Mouse (Mus musculus) cortical plate, adult 2 months (tissue): ENCODE data around the gene Gpr37l1. TPM values are rescaled to one million over a fixed set of nuclear protein-coding genes. Genes with fewer than 3 reads are reported as not detected.

Experiments used
- H3K27ac ChIP-seq: fragments of 200-500 bp; 2 replicates; pipeline ENCODE4 v1.5.1; 2012; ENCODE audit warnings: low read length, control low read depth, inconsistent platforms; ENCODE audit not compliant: insufficient read depth
- H3K4me1 ChIP-seq: fragments of 200-500 bp; 2 replicates; pipeline ENCODE4 v1.6.1; 2011; ENCODE audit warnings: low read length; ENCODE audit not compliant: control insufficient read depth, insufficient read depth
- H3K4me3 ChIP-seq: fragments of 200-500 bp; 2 replicates; pipeline ENCODE4 v1.5.1; 2011; ENCODE audit warnings: mild to moderate bottlenecking, low read length, control low read depth; ENCODE audit not compliant: insufficient read depth
- CTCF ChIP-seq: fragments of 200-500 bp; IDR thresholded peaks from 2 replicates; pipeline ENCODE4 v1.5.1; 2011; ENCODE audit warnings: mild to moderate bottlenecking, control low read depth, low read length; ENCODE audit not compliant: insufficient read depth; ENCODE audit errors: extremely low read depth
- POLR2A ChIP-seq: fragments of 200-500 bp; IDR thresholded peaks from 2 replicates; pipeline ENCODE4 v1.6.1; 2011; ENCODE audit warnings: mild to moderate bottlenecking, low read length, control low read depth; ENCODE audit not compliant: insufficient read depth; ENCODE audit errors: extremely low read depth
- polyA plus RNA-seq: library from polyadenylated mRNA; depleted of rRNA; stranded (reverse); fragments of >200 nt; gene quantifications from 2 replicates; pipeline ENCODE4 v1.2.3, GENCODE M21; 2012

Gpr37l1 gene
- polyA plus RNA-seq, 1 experiment: 331 TPM

- Histone ChIP-seq H3K27ac (no peak overlapping the region), H3K4me3 (no peak overlapping the region), H3K4me1 (no peaks in the 10 kb centered on the region)
- TF ChIP-seq CTCF: no peak
- TF ChIP-seq POLR2A: no peak
These were observed 14.6 kb upstream of the Gpr37l1 start for GRCm38 (mm10) chr1:135181880-135182623.

GRCm38 (mm10) chr1:135181275-135181674 lies 13.8 kb upstream of the Gpr37l1 start:
- Histone ChIP-seq H3K4me3 (no peak overlapping the region), H3K4me1 (no peaks in the 10 kb centered on the region), H3K27ac (no peak overlapping the region)
- TF ChIP-seq CTCF: no peak
- TF ChIP-seq POLR2A: no peak

- TF ChIP-seq CTCF (no peak), POLR2A (no peak)
- Histone ChIP-seq H3K27ac (no peak overlapping the region), H3K4me1 (no peaks in the 10 kb centered on the region), H3K4me3 (no peak overlapping the region)
These were observed 13.3 kb upstream of the Gpr37l1 start for GRCm38 (mm10) chr1:135180830-135181229.

- H3K27ac ChIP-seq: no peak overlapping the region
- no peak for TF ChIP-seq CTCF
- no peak for TF ChIP-seq POLR2A
- no peaks in the 10 kb centered on the region for H3K4me1 ChIP-seq
- no peak overlapping the region for H3K4me3 ChIP-seq
These were observed 11.4 kb upstream of the Gpr37l1 start for GRCm38 (mm10) chr1:135178863-135179262.

GRCm38 (mm10) chr1:135177724-135178123 lies 10.2 kb upstream of the Gpr37l1 start:
- Histone ChIP-seq H3K27ac (no peak overlapping the region), H3K4me1 (no peaks in the 10 kb centered on the region), H3K4me3 (no peak overlapping the region)
- no peak for TF ChIP-seq CTCF

- Histone ChIP-seq H3K27ac (no peak overlapping the region), H3K4me1 (no peaks in the 10 kb centered on the region; the same call in 1 of the 2 replicates), H3K4me3 (no peak overlapping the region)
- TF ChIP-seq POLR2A: no peak
- no peak for TF ChIP-seq CTCF
These were observed 7.7 kb upstream of the Gpr37l1 start for GRCm38 (mm10) chr1:135175176-135175575.

GRCm38 (mm10) chr1:135173311-135173710 lies 5.8 kb upstream of the Gpr37l1 start:
- no peak for TF ChIP-seq CTCF
- TF ChIP-seq POLR2A: no peak

GRCm38 (mm10) chr1:135171984-135172383 lies 4.5 kb upstream of the Gpr37l1 start:
- Histone ChIP-seq H3K27ac (no peak overlapping the region), H3K4me1 (no peaks in the 10 kb centered on the region; the same call in 1 of the 2 replicates), H3K4me3 (no peak overlapping the region)
- TF ChIP-seq POLR2A (no peak), CTCF (peak; percentile 85)

More at GRCm38 (mm10) chr1:135173311-135173710, 5.8 kb upstream of the Gpr37l1 start:
- H3K27ac ChIP-seq: no peak overlapping the region
- no peak overlapping the region for H3K4me3 ChIP-seq
- H3K4me1 ChIP-seq: no peaks in the 10 kb centered on the region; the same call in 1 of the 2 replicates

GRCm38 (mm10) chr1:135171202-135171601 lies 3.7 kb upstream of the Gpr37l1 start:
- no peak overlapping the region for H3K4me3 ChIP-seq

GRCm38 (mm10) chr1:135170299-135170698 lies 2.8 kb upstream of the Gpr37l1 start:
- Histone ChIP-seq H3K4me1 (no peaks in the 10 kb centered on the region; the same call in 1 of the 2 replicates), H3K27ac (no peak overlapping the region), H3K4me3 (no peak overlapping the region)
- no peak for TF ChIP-seq CTCF
- TF ChIP-seq POLR2A: no peak

More at GRCm38 (mm10) chr1:135171202-135171601, 3.7 kb upstream of the Gpr37l1 start:
- TF ChIP-seq CTCF (no peak), POLR2A (no peak)
- H3K4me1 ChIP-seq: no peaks in the 10 kb centered on the region; the same call in 1 of the 2 replicates
- no peak overlapping the region for H3K27ac ChIP-seq
